Mouse (Mus musculus): ENCODE data around the gene Ing4. TPM values are rescaled to one million over a fixed set of nuclear protein-coding genes. Genes with fewer than 3 reads are reported as not detected.

The Ing4 gene
- total RNA-seq (2015; ENCODE audit: low replicate concordance) (7.1 and 7.9 TPM in 2 replicates), total RNA-seq (2017; ENCODE audit: low replicate concordance) (27.7 and 35.7 TPM in 2 replicates)

- ATAC-seq (replicated peaks; ENCODE audit: low FRiP score, poor library complexity, severe bottlenecking), result peak; percentile 90
Observed at GRCm38 (mm10) chr6:125039533-125040153, at the start of gene Ing4. Ing4 (plus strand) TSS chr6:125039760.

- ATAC-seq (replicated peaks; ENCODE audit: low FRiP score, poor library complexity, severe bottlenecking), result no peak
Observed at GRCm38 (mm10) chr6:124992241-124992640, 47.3 kb upstream of the Ing4 start.

GRCm38 (mm10) chr6:124993365-124993764 lies 46.2 kb upstream of the Ing4 start:
- no peak for ATAC-seq (replicated peaks; ENCODE audit: low FRiP score, poor library complexity, severe bottlenecking)

DNA sequence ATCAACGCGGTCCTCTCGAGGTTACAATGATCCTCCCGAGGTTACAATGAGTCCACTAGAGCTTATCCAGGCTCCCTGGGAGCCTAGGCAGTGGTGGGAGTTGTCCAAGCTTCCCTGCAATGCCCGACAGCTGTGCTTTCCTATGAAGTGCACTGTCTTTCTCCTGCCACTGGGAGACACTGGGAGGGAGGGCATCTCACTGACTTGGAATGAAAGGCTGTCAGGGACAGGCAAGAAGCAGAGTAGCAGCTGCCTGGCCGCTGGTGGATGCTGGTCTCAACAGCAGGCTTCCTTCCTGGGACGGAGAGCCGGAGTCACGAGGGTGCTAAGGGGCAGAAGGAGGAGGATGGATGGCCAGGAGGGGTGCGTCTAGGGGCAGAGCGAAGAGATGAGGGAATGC lies 45.7 kb upstream of the Ing4 start:
- ATAC-seq (replicated peaks; ENCODE audit: low FRiP score, poor library complexity, severe bottlenecking), result no peak

- no peak for ATAC-seq (replicated peaks; ENCODE audit: low FRiP score, poor library complexity, severe bottlenecking)
Observed at GRCm38 (mm10) chr6:124995246-124995645, 44.3 kb upstream of the Ing4 start.

- ATAC-seq (replicated peaks; ENCODE audit: low FRiP score, poor library complexity, severe bottlenecking), result no peak
Observed at GRCm38 (mm10) chr6:124995831-124996403, 43.6 kb upstream of the Ing4 start.

GRCm38 (mm10) chr6:124996551-124997501 lies 42.7 kb upstream of the Ing4 start, which contains the start of gene Pianp:
Pianp (plus strand) TSS chr6:124996694.
- ATAC-seq (replicated peaks; ENCODE audit: low FRiP score, poor library complexity, severe bottlenecking), result no peak

DNA sequence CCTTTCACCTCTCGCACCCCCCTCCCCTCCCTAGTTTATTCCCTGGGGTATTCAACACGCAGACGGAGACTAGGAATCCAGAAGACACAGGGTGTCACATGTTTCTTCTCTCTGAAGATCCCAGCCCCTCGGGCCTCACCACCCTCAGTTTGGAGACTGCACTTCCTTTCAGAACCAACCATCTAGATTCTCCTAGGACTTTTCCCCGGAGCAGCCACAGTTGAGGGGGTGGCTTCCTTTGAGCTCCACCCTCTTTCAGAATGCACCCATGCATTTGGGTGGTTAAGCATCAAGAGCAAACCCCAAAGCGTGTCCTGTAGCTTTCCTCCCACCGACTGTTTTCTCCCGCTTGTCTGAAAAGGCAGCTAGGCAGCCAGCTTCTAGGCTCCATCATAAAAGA lies 41.5 kb upstream of the Ing4 start:
- no peak for ATAC-seq (replicated peaks; ENCODE audit: low FRiP score, poor library complexity, severe bottlenecking)

GRCm38 (mm10) chr6:124999091-124999490 lies 40.5 kb upstream of the Ing4 start:
- ATAC-seq (replicated peaks; ENCODE audit: low FRiP score, poor library complexity, severe bottlenecking), result no peak

DNA sequence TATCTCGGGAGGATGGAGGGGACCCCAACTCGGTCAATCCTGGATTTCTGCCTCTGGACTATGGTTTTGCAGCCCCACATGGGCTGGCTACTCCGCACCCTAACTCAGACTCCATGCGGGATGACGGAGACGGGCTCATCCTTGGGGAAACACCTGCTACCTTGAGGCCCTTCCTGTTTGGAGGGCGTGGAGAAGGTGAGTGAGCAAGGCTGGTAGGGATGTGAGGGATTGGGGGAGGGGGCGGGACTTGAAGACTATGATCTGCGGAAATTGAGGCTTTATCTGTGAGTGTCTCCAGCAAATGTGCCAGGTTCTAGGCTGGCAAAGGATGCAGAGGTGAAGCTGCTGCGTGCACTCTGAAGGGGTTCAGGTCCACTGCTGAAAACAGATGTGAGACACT lies 40.0 kb upstream of the Ing4 start:
- no peak for ATAC-seq (replicated peaks; ENCODE audit: low FRiP score, poor library complexity, severe bottlenecking)

DNA sequence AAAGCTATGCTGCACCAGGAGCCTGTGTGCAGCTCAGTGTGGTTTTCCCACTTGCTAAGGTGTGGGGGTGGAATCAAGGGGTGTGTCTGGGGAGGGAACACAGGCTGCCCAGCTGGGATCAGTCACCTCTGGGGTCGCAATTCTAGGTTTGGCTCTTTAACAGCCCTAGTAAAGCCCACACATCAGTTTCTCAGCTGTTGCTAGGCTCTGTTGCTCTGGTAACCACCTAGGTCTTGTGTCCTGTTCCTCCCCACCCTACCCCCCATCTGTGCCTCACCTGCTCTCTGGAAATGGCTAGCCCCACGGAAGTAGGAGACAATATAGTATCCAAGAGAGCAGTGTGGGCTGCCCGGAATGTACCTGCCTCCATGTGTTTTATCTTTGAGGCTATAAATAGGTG lies 35.9 kb upstream of the Ing4 start:
- ATAC-seq (replicated peaks; ENCODE audit: low FRiP score, poor library complexity, severe bottlenecking), result no peak

- ATAC-seq (replicated peaks; ENCODE audit: low FRiP score, poor library complexity, severe bottlenecking), result no peak
Observed at GRCm38 (mm10) chr6:125005086-125005485, 34.5 kb upstream of the Ing4 start.

DNA sequence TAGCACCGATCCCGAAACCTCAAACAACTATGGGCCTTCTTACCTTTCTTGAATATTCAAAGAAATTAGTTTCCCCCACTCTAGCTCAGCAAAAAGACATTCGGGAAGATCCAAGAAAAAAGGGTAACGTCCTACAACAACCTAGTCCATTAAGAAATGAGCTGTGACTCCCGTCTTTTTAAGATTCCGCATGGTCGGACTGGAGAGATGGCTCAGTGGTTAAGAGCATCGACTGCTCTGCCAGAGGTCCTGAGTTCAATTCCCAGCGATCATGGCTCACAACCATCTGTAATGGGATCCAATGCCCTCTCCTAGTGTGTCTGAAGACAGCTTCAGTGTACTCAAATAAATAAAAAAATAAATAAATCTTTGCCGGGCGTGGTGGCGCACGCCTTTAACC lies 31.5 kb upstream of the Ing4 start:
- no peak for ATAC-seq (replicated peaks; ENCODE audit: low FRiP score, poor library complexity, severe bottlenecking)

DNA sequence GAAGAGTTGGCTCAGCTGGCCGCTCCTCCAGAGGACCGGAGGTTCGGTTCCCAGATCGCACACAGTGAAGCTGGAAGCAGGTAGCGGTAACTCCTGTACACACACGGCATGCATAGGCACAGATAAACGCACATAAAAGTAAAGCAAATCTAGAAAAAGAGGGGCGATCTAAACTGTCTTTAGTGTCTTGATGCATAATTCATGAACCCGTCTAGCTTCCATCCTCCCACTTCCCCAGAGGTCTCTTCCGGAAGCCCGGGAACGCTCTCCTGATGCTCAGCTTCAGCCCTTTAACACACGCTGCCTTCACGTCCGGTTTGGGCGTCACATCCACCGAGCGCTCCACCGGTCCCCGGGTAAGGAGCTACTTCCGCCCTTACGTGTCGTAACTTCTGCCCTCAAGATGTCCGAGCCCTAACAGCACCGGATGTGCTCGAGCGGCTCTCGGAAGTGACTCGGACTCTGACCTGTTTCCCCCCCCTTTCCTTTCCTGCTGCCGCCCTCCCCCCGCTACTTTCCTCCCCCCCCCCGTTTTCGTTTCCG lies 30.9 kb upstream of the Ing4 start:
- peak; percentile 97 for ATAC-seq (replicated peaks; ENCODE audit: low FRiP score, poor library complexity, severe bottlenecking)

- ATAC-seq (replicated peaks; ENCODE audit: low FRiP score, poor library complexity, severe bottlenecking), result no peak
Observed at GRCm38 (mm10) chr6:125009129-125009180, 30.6 kb upstream of the Ing4 start, which contains the start of gene Zfp384. Zfp384 (plus strand) TSS chr6:125009145.

GRCm38 (mm10) chr6:125009181-125010073 lies 30.1 kb upstream of the Ing4 start:
- ATAC-seq (replicated peaks; ENCODE audit: low FRiP score, poor library complexity, severe bottlenecking), result peak; percentile 53

GRCm38 (mm10) chr6:125017682-125018081 lies 21.9 kb upstream of the Ing4 start:
- peak; percentile 98 for ATAC-seq (replicated peaks; ENCODE audit: low FRiP score, poor library complexity, severe bottlenecking)

GRCm38 (mm10) chr6:125030532-125030931 lies 9.0 kb upstream of the Ing4 start:
- ATAC-seq (replicated peaks; ENCODE audit: low FRiP score, poor library complexity, severe bottlenecking), result peak; percentile 80

- no peak for ATAC-seq (replicated peaks; ENCODE audit: low FRiP score, poor library complexity, severe bottlenecking)
Observed at GRCm38 (mm10) chr6:125031604-125032003, 8.0 kb upstream of the Ing4 start.

- no peak for ATAC-seq (replicated peaks; ENCODE audit: low FRiP score, poor library complexity, severe bottlenecking)
Observed at GRCm38 (mm10) chr6:125038666-125039065, 894 bp upstream of the Ing4 start.
